Mouse (Mus musculus) gastrocnemius, adult 8-10 months (tissue): ENCODE measurements around the gene 6430550D23Rik. TPM values are rescaled to one million over a fixed set of nuclear protein-coding genes. Genes with fewer than 3 reads are reported as not detected.

Experiments
- DNase-seq, 2 experiments: peaks; one replicate each; pipeline ENCODE4 v3.0.0; 2022; ENCODE audit warnings: low spot score in 2 of 2
- total RNA-seq, 4 experiments: library from RNA; stranded (reverse); gene quantifications; 2 replicates each; pipeline ENCODE4 v1.2.4; 2022

Gene 6430550D23Rik
- under 1 TPM in 2 of 4 experiments, not detected in 2; 0.54 to 0.76 TPM for total RNA-seq

DNA sequence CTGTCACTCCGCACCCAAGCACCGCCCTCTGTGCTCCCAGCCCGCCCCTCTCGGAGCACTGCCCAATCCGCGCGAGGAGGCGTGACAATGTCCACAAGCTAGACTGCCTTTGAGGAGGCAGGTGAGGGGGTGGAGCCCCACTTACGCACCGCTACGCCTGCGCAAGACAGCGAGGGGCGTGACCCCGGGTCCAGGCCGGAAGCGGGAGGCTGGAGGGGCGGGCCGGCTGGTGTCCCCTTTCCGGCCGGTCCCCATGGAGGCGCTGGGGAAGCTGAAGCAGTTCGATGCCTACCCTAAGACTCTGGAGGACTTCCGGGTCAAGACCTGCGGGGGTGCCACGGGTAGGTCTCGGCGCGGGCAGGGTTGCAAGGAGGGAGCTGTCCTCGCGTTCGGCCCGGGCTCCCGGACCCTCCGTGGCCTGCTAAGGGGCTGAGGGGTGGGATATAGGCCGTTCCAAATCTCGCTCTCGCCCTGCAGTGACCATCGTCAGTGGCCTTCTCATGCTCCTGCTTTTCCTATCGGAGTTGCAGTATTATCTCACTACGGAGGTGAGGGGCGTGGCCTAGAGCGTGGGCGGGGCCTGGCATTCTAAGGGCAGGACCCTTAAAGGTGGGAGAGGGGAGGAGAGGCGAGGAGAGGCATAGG lies at the start of gene 6430550D23Rik, which contains the start of gene Ergic3:
6430550D23Rik (minus strand) TSS at position 90 of the 645 bp plus-strand sequence.
Ergic3 (plus strand) TSS at position 158 of the 645 bp plus-strand sequence.
- peak; percentile 99 for DNase-seq

DNA sequence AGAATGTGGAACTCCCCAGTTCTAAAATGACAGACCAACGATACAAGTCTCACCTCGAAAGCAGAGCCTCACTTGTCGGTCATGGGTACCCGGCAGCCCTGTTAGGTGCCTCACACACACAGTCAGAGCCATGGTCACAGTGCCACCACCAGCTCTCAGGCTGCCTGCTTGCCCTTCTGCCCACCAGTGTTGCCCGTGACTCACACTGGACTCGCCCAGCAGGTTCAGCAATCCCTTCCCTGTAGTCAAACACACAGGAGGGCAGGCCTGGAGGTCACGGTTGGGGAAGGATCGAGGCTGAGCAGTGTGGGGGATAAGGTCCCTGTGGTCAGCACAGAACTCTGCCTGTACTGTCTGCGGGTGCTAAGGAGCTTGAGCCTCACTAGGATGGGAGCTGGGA lies 45.0 kb upstream of the 6430550D23Rik start, which contains the start of gene Fer1l4:
Fer1l4 (minus strand) TSS at position 132 of the 400 bp plus-strand sequence.
- DNase-seq: no peak

GRCm38 (mm10) chr2:156047929-156048328 lies 40.2 kb upstream of the 6430550D23Rik start:
- no peak for DNase-seq

DNA sequence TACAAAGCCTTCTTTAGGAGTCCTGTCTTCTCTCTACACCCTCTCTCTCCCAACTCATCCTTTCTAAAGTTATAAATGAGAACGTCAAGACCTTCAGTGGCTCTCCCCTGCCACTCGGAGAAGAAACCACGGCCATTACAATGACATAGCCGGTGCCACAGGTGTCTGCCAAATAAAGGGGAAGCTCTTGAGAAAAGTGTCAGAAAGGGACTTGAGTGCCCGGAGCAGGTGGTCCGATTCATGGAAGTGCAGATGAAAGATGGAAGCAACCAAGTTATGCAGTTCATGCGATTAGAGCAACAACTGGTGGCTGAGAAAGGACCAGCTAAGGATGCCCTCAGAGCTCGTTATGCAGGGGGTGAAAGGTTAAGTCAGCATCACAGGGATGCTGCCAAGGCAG lies 35.1 kb upstream of the 6430550D23Rik start:
- DNase-seq: no peak

GRCm38 (mm10) chr2:156039390-156039789 lies 31.6 kb upstream of the 6430550D23Rik start:
- DNase-seq: no peak

- no peak for DNase-seq
Observed at GRCm38 (mm10) chr2:156025482-156025881, 17.7 kb upstream of the 6430550D23Rik start.

DNA sequence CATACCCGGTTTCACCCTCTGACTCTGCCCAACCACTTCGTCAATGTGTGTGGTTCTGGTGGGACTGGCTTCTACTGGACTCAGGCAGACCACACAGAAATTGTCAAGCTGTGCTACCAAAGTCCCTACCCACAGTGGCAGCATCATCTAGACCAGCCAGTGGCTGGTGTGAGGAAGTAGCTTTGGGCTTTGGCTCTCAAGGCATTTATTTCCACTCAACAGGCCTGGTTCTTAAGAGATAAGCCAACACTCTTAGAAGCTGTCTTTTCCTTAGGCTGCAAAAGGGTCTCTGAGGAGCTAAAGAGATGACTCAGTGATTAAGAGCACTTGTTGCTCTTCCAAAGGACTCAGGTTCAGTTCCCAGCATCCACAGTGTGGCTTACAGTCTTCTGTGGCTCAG lies 14.0 kb upstream of the 6430550D23Rik start:
- no peak for DNase-seq

DNA sequence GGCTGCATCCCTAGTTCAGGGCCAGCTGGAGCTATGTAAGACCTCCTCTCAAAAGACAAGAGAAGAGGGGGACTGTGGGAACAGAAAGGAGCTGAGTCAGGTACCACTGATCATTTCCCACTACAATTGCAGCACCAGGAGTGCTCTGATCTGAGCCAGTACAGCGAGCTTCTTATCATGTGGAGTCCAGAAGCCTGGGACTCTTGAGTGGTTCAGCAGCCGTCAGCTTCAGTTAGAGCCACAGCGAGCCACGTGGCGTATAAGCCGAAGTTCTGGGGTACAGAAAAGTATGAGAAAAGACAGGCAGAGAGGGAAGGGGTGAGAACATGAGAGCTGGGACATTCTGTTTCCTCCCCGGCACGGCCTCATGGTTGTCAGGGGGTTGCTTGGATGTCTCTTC lies 13.4 kb upstream of the 6430550D23Rik start:
- DNase-seq: no peak

DNA sequence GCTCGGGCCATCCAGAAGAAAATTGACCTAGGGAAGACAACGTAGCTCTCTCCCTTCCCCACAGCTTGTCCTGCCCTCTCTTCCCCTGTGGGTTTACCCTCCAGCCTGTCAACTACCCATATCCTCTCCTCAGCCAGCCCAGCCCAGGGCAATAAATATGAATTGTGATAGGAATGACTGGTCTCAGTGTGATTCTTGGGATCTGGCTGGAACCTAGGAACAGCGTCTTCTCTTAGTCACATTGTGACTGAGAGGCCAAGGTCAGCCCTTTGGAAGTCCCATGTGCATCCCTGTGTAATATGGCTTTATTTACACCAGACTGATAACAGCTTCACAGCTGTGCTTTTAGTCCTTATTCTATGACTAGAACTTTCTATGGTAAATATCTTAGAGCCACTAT lies 10.3 kb upstream of the 6430550D23Rik start:
- DNase-seq: no peak

DNA sequence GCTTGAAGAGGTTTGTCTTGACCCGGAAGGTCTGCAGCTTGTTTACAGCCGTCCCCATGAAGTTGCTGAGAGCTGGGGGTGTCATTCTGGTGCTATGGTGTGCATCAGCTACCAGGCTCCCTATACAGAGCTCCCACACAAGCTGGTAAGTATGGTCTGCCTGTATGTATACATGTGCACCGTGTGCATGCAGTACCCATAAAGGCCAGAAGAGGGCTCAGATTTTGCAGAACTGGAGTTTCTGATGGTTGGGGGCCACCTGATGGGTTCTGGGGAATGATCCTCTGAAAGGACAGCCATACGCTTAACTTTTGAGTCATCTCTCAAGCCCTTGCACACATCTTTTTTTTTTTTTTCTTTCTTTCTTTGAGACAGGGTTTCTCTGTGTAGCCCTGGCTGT lies 2.4 kb downstream of the 6430550D23Rik start:
- DNase-seq: no peak

GRCm38 (mm10) chr2:155991863-155992321 lies 15.9 kb downstream of the 6430550D23Rik start:
- DNase-seq: peak; percentile 43 to 63

DNA sequence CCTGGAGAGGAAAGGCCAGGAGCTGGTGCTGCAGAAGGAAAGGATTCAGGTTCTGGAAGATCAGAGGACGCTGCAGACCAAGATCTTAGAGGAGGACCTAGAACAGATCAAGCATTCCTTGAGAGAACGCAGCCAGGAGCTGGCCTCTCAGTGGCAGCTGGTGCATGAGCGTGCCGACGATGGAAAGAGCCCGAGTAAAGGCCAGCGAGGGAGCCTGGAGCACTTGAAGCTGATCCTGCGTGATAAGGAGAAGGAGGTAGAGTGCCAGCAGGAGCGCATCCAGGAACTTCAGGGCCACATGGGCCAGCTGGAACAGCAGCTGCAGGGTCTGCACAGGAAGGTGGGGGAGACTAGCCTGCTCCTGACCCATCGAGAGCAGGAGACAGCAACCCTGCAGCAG lies 16.6 kb downstream of the 6430550D23Rik start:
- DNase-seq: no peak

GRCm38 (mm10) chr2:155989085-155989484 lies 18.7 kb downstream of the 6430550D23Rik start:
- no peak for DNase-seq

DNA sequence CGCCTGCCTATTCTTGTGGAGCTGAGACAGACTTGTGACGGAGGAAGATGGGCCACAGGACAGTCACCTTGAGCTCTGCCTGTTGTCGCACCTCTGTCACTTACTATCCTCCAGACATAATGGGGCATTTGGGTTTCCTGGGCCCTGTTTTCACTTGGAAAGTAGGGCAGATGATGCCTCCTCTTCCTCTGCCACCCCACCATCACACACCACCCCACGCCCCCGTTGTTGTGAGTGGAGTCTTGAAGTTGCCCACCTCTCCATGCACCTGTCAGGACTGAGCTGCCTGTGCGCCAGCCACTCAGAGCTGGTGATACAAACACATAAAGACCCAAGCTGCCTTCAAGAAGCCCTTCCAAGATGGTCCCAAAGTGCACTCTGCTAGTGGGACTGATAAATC lies 20.6 kb downstream of the 6430550D23Rik start:
- DNase-seq: no peak

DNA sequence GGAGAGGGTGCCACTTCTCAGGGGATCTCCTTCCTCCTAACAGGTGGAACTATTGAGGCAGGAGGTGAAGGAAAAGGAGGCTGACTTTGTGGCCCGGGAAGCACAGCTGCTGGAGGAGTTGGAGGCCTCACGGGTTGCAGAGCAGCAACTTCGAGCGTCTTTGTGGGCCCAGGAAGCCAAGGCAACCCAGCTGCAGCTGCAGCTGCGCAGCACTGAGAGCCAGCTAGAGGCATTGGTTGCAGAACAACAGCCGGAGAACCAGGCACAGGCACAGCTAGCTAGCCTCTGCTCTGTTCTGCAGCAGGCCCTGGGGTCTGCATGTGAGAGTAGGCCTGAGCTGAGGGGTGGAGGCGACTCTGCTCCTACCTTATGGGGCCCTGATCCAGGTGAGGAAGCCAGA lies 22.0 kb downstream of the 6430550D23Rik start:
- no peak for DNase-seq

- no peak for DNase-seq
Observed at GRCm38 (mm10) chr2:155979328-155979991, 28.3 kb downstream of the 6430550D23Rik start.

DNA sequence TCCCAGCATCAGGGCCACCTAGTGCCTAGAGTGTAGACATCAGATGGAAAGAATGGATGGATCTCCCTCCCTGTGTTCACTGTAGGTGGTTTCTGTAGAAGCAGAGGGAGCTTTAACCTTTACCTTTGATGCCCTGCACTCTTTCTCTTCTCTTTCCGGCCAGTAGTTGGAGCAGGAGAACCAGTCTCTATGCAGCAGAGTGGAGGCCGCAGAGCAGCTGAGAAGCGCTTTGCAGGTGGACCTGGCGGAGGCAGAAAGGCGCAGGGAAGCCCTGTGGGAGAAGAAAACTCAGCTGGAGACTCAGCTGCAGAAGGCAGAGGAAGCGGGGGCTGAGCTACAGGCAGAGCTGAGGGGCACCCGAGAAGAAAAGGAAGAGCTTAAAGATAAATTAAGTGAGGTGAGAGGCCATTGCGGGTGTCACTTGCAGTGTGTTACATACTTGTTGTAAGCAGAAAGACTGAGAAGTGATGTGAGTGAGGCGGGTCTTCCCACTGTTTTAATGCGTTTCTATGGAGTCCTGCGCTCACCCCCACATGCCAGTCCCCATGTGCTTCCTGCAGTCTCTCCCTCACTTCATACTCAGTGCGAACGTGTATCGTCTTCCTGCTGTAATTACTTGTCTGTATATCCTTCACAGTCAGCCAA lies 33.6 kb downstream of the 6430550D23Rik start:
- DNase-seq: no peak

DNA sequence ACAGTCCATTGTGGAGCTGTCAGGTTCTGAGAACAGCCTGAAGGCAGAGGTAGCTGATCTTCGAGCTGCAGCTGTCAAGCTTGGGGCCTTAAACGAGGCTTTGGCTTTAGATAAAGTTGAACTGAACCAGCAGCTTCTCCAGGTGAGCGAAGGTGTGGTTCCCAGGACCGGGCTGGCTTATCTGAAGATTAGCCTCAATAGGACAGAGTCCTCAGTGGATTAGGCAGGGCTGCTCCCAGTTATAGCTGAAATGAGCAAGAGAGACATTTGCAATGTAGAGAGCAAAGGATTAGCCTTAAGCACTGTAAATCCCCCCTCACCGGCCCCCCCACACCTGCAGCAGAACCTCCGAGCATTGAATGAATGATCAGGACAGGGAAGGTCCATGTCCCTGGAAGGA lies 34.4 kb downstream of the 6430550D23Rik start:
- DNase-seq: no peak

GRCm38 (mm10) chr2:155962991-155963390 lies 44.8 kb downstream of the 6430550D23Rik start:
- no peak for DNase-seq

DNA sequence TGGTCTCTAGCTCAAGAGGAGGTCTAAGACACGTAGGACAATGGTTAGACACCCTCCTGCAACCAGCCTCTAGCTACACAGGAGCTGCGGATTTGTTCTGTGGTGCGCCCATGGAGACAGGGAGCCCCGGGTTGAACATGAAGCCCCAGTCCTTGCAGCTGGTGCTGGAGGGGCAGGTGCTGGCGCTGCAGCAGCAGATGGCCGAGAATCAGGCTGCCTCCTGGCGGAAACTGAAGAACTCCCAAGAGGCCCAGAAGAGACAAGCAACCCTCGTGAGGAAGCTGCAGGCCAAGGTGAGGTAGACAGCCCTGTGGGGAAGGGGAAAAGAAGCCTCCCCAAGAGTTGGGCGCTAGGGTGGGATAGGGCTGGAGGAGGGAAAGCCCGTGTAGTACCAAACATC lies 45.9 kb downstream of the 6430550D23Rik start:
- DNase-seq: no peak

- no peak for DNase-seq
Observed at GRCm38 (mm10) chr2:155959981-155960380, 47.8 kb downstream of the 6430550D23Rik start.
